In genomic region chr12:38303841-38304240, GRCm38 (mm10) we compare ENCODE assay signal across 12 mouse cellular contexts.
DNase-seq lines count a peak whose midpoint lies in the region; ATAC-seq lines count a peak whose summit lies in the region.
"Had no signal": no experiment of that assay in that cellular context is flagged by ENCODE, and none has a peak within 500 bp of the region (broad histone marks: within the 10 kb centered on the region; RNA-seq: fewer than 3 reads in every experiment).

No protein-coding gene starts in this region.

- H3K4me3 ChIP-seq in neural tube, embryonic 11.5 days (ENCODE audit: low read depth, low read length) = no peak overlapping the region
- H3K4me3 ChIP-seq in forebrain, embryonic 14.5 days (ENCODE audit: low read depth, low read length) = no peak overlapping the region
- H3K4me3 ChIP-seq in midbrain, embryonic 10.5 days = no peak overlapping the region

- H3K9ac ChIP-seq in neural tube, embryonic 11.5 days (ENCODE audit: low read length) = no peak overlapping the region
- H3K9ac ChIP-seq in forebrain, embryonic 14.5 days (ENCODE audit: low read length) = no peak overlapping the region

- peak; percentile 70; the same call in 1 of the 2 replicates for ATAC-seq in neural tube, embryonic 11.5 days (ENCODE audit: insufficient read depth, low FRiP score, low TSS enrichment)
- ATAC-seq in forebrain, embryonic 14.5 days = peak; percentile 94
- no peak for ATAC-seq in erythroblast, adult 5-6 weeks (replicated peaks; ENCODE audit: low FRiP score, poor library complexity, severe bottlenecking)
- ATAC-seq: activated CD4-positive, CD25-positive, alpha-beta regulatory T cell, adult 4 months had no signal

- 37% methylated on average over 3 of the region's 3 CpGs for WGBS in neural tube, embryonic 11.5 days
- 4% methylated on average over 3 of the region's 3 CpGs for WGBS in forebrain, embryonic 14.5 days
- WGBS in midbrain, embryonic 10.5 days = 39% methylated on average over 3 of the region's 3 CpGs

- H3K27ac ChIP-seq in neural tube, embryonic 11.5 days (ENCODE audit: low read depth, low read length) = no peak overlapping the region
- peak overlapping the region; percentile 23; the same call in 1 of the 2 replicates for H3K27ac ChIP-seq in forebrain, embryonic 14.5 days (ENCODE audit: low read depth, low read length)
- H3K27ac ChIP-seq in midbrain, embryonic 10.5 days (replicated peaks) = peak overlapping the region; percentile 77

- peak; percentile 35 for DNase-seq in neural tube, embryonic 11.5 days (ENCODE audit: low spot score)
- DNase-seq in neural tube, embryonic 10.5 days (ENCODE audit: extremely low spot score, low spot score) = no peak
- peak; percentile 88 for DNase-seq in forebrain, embryonic 14.5 days (ENCODE audit: low spot score)
- peak; percentile 20 for DNase-seq in midbrain, embryonic 10.5 days (ENCODE audit: low spot score)
- peak; percentile 8 for DNase-seq in retina, postnatal 1 day
- no peak for DNase-seq in cerebellum, adult 8-10 months
- DNase-seq: cerebellum, postnatal 14 days; kidney, adult 11 months; liver; thymus, adult 18-20 months had no signal

- H3K4me2 ChIP-seq in neural tube, embryonic 11.5 days (ENCODE audit: low read depth) = no peak overlapping the region
- no peak overlapping the region for H3K4me2 ChIP-seq in forebrain, embryonic 14.5 days (ENCODE audit: low read length)

- no peaks in the 10 kb centered on the region for H3K4me1 ChIP-seq in neural tube, embryonic 11.5 days (ENCODE audit: control insufficient read depth, insufficient read depth, low read length)
- peaks cover 4% of the 10 kb centered on the region; the same call in 1 of the 2 replicates for H3K4me1 ChIP-seq in forebrain, embryonic 14.5 days (ENCODE audit: control insufficient read depth, insufficient read depth, low read length)
- peaks cover 10% of the 10 kb centered on the region for H3K4me1 ChIP-seq in midbrain, embryonic 10.5 days

- H3K27me3 ChIP-seq in neural tube, embryonic 11.5 days (ENCODE audit: control insufficient read depth, insufficient read depth, low read length) = no peaks in the 10 kb centered on the region
- no peaks in the 10 kb centered on the region for H3K27me3 ChIP-seq in forebrain, embryonic 14.5 days (replicated peaks; ENCODE audit: control insufficient read depth, insufficient read depth, low read length)
- H3K27me3 ChIP-seq in midbrain, embryonic 10.5 days (ENCODE audit: low read depth, poor library complexity, severe bottlenecking) = no peaks in the 10 kb centered on the region

- no peaks in the 10 kb centered on the region for H3K9me3 ChIP-seq in neural tube, embryonic 11.5 days (ENCODE audit: control insufficient read depth, low read length)
- no peaks in the 10 kb centered on the region for H3K9me3 ChIP-seq in forebrain, embryonic 14.5 days (replicated peaks; ENCODE audit: control insufficient read depth, low read length)
- no peaks in the 10 kb centered on the region for H3K9me3 ChIP-seq in midbrain, embryonic 10.5 days (replicated peaks)

- H3K36me3 ChIP-seq in neural tube, embryonic 11.5 days (ENCODE audit: control insufficient read depth, insufficient read depth, low read length) = no peaks in the 10 kb centered on the region
- no peaks in the 10 kb centered on the region for H3K36me3 ChIP-seq in forebrain, embryonic 14.5 days (ENCODE audit: control insufficient read depth, insufficient read depth, low read length)
- H3K36me3 ChIP-seq in midbrain, embryonic 10.5 days = no peaks in the 10 kb centered on the region

Comparison
In these comparisons a context has a peak if more than half of its experiments do, and no peak if none do; other contexts are left out.
1. DNase-seq: peak in neural tube, embryonic 11.5 days (single experiment), forebrain, embryonic 14.5 days (single experiment), midbrain, embryonic 10.5 days (single experiment) and retina, postnatal 1 day (single experiment); none in neural tube, embryonic 10.5 days (single experiment) and cerebellum, adult 8-10 months (single experiment).